Mouse (Mus musculus) adrenal gland, adult (tissue): ENCODE data around the gene Rhag.
A peak's percentile ranks its signal among the peaks of the same experiment; 100 is the strongest.

Source experiments
- DNase-seq, 2 experiments: peaks; one replicate each; pipeline ENCODE4 v3.0.0; 2022 to 2023; ENCODE audit warnings: low spot score in 1 of 2; ENCODE audit not compliant: inconsistent age in 2 of 2

The Rhag gene

GRCm38 (mm10) chr17:40873582-40874011 lies 62.7 kb downstream of the Rhag start:
- peak; percentile 19 to 64 for DNase-seq

GRCm38 (mm10) chr17:40874701-40875100 lies 63.8 kb downstream of the Rhag start:
- no peak for DNase-seq

GRCm38 (mm10) chr17:40875568-40875967 lies 64.6 kb downstream of the Rhag start:
- no peak for DNase-seq

GRCm38 (mm10) chr17:40877741-40878140 lies 66.8 kb downstream of the Rhag start:
- no peak for DNase-seq

- no peak for DNase-seq
Measured at GRCm38 (mm10) chr17:40879528-40879923, 68.6 kb downstream of the Rhag start.

GRCm38 (mm10) chr17:40879924-40880691 lies 69.2 kb downstream of the Rhag start, which contains the start of gene 9130008F23Rik:
9130008F23Rik (minus strand) TSS chr17:40880559.
- peak; percentile 49 to 83 for DNase-seq

- DNase-seq = no peak
Measured at GRCm38 (mm10) chr17:40882172-40882571, 71.2 kb downstream of the Rhag start.

- DNase-seq = no peak
Measured at GRCm38 (mm10) chr17:40885155-40885554, 74.2 kb downstream of the Rhag start.

GRCm38 (mm10) chr17:40887849-40888536 lies 77.1 kb downstream of the Rhag start:
- no peak for DNase-seq
